Mouse (Mus musculus) right cerebral cortex, postnatal 10 days (tissue): ENCODE measurements at regions not wholly inside any gene's neighbourhood (a gene's known extent, or its start where the extent isn't known, plus 50 kb on each side); places are given as distances from the start of the nearest gene placed in this dataset.

ENCODE experiments used
- DNase-seq, 2 experiments: peaks; one replicate each; pipeline ENCODE4 v3.0.0; 2021; ENCODE audit warnings: low spot score in 2 of 2

GRCm38 (mm10) chr2:148290326-148290725, 104.8 kb upstream of the Sstr4 start:
- DNase-seq, result no peak

GRCm38 (mm10) chr2:148292442-148292841, 102.7 kb upstream of the Sstr4 start:
- DNase-seq, result no peak

- DNase-seq, result peak; percentile 30 to 48
Measured at GRCm38 (mm10) chr2:148292895-148293294, 102.2 kb upstream of the Sstr4 start.

GRCm38 (mm10) chr2:148300879-148301278, 94.3 kb upstream of the Sstr4 start:
- no peak for DNase-seq

GRCm38 (mm10) chr2:148312255-148312654, 82.9 kb upstream of the Sstr4 start:
- no peak for DNase-seq

GRCm38 (mm10) chr2:148320896-148321295, 74.2 kb upstream of the Sstr4 start:
- no peak for DNase-seq

GRCm38 (mm10) chr2:148325362-148325761, 69.8 kb upstream of the Sstr4 start:
- no peak for DNase-seq

GRCm38 (mm10) chr2:148325854-148326387, 69.2 kb upstream of the Sstr4 start:
- DNase-seq, result peak in 1 of 2 experiments; percentile 38

GRCm38 (mm10) chr2:148326414-148326813, 68.7 kb upstream of the Sstr4 start:
- no peak for DNase-seq

GRCm38 (mm10) chr2:148327552-148327951, 67.6 kb upstream of the Sstr4 start:
- DNase-seq, result peak in 1 of 2 experiments; percentile 34

GRCm38 (mm10) chr2:148330368-148330767, 64.8 kb upstream of the Sstr4 start:
- no peak for DNase-seq

GRCm38 (mm10) chr2:148334555-148334954, 60.6 kb upstream of the Sstr4 start:
- no peak for DNase-seq

GRCm38 (mm10) chr2:148336626-148337025, 58.5 kb upstream of the Sstr4 start:
- no peak for DNase-seq

GRCm38 (mm10) chr2:148338308-148338768, 56.8 kb upstream of the Sstr4 start:
- no peak for DNase-seq

GRCm38 (mm10) chr2:148338894-148339293, 56.2 kb upstream of the Sstr4 start:
- peak; percentile 26 to 50 for DNase-seq

- no peak for DNase-seq
Measured at GRCm38 (mm10) chr2:148344193-148344592, 51.0 kb upstream of the Sstr4 start.
